Mouse (Mus musculus): ENCODE measurements around the gene Gm20873.
"Not testable (repeated sequence)": the region's sequence is repeated elsewhere in the genome, so short reads cannot be mapped to it uniquely, and the experiment has no call there.

The Gm20873 gene

DNA sequence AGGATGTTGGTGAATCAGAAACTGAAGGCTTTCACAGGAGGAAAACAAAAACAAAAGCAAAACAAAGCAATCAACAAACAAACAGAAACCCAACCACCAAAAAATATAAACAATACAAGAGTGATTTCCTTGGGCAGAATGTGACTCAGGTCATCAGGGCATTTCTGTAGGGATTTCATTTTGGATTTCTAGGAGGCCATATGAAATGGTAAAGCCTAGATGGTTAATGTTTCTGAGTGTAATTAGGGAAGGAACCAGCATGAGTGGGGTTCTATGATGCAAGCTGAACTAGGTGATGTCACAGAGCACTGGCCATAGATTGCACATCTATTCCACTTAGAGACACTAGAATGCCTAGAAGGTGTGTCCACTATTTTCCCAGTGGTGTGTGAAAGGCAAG is at the start of gene Gm20873:
TSS of gene Gm20873 (plus strand) at position 301 of the 400 bp plus-strand sequence.
- DNase-seq (ENCODE audit: low spot score in 2 of 2) = not testable (repeated sequence)

GRCm38 (mm10) chrY:6237895-6238294 is 29.0 kb upstream of the Gm20873 start, which contains the start of gene Gm21746:
TSS of gene Gm21746 (minus strand) at chrY:6237995.
- DNase-seq (ENCODE audit: low spot score in 2 of 2) = not testable (repeated sequence)

Measured in cerebellum, postnatal 4 days (tissue).